Mouse (Mus musculus): ENCODE results near the gene Dyrk3. TPM values are rescaled to one million over a fixed set of nuclear protein-coding genes. Genes with fewer than 3 reads are reported as not detected.

Dyrk3 gene
- polyA plus RNA-seq (2021): 11.7 TPM

DNA sequence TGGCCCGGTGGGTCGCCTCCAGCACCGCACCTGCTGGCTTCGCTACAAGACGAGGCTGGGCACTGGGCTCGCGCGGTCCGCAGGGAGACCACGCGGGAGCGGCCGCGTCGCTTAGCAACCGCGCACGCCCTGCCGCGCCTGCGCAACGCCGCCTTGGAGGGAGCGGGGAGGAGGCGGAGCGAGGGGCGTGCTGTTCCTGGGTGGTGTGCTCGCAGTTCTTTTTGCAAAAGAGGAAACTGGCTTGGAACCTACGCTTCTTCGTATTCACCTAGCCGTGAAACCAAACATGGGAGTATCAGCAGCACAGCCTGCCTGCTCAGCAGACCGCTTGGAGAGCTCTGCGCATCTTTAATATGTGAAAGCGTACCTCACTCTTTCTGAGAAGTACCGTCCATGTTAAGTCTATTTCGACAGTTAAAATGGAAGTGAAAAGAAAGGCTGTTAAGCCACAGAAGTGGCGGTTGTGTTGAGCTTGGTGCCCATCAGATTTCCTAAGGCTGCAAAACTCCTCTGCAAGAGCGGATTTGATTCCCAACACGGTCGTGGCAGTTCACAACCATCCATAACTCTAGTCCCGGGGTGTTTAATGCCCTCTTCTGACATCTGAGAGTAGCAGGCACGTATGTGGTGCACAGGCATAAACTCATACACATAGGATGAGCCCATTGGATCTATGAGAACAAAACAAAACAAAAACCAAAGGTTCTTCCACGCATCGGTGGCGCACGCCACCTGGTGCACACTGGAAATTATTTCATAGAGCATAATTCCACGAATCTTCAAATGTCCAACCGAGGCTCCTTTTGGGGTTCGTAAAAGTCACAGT, at the start of gene Dyrk3:
Dyrk3 (minus strand) TSS at position 150 of the 826 bp plus-strand sequence.
- ChIA-PET CTCF (interaction anchor here (1.0 to 1.6 kb wide), 5 partner anchors 11 to 122 kb away, joined by 3 to 13 read pairs (median 4); no protein-coding TSS in a partner anchor), POLR2A (interaction anchor here (1.3 kb wide), 1 partner anchor 14 kb away, joined by 3 read pairs; the partner anchor contains the start of gene Eif2d)
- TF ChIP-seq CTCF (IDR thresholded peaks at IDR 0.05): peak; percentile 70
- no peaks in the 10 kb centered on the region for H3K27me3 ChIP-seq
- in situ Hi-C loops (cut with MboI; ENCODE audit: low pct_unique_long_range_greater_than_20kb): loop anchor here (25.0 kb wide), 1 partner anchor 1199 kb away; no protein-coding TSS in a partner anchor
- ATAC-seq (peak; percentile 82), DNase-seq (ENCODE audit: low read depth, low spot score) (no peak)

- TF ChIP-seq CTCF (IDR thresholded peaks at IDR 0.05): no peak
- no peaks in the 10 kb centered on the region for H3K27me3 ChIP-seq
- in situ Hi-C loops (cut with MboI; ENCODE audit: low pct_unique_long_range_greater_than_20kb): no loop called here
- ATAC-seq (no peak), DNase-seq (ENCODE audit: low read depth, low spot score) (no peak)
- CTCF ChIA-PET: interaction anchor here (1.3 kb wide), 1 partner anchor 58 kb away, joined by 4 read pairs; no protein-coding TSS in a partner anchor
- POLR2A ChIA-PET: interaction anchor here (0.6 kb wide), 1 partner anchor 55 kb away, joined by 3 read pairs; no protein-coding TSS in a partner anchor
Observed at GRCm38 (mm10) chr1:131187856-131188255, 49.7 kb upstream of the Dyrk3 start.

GRCm38 (mm10) chr1:131186995-131187394, 48.9 kb upstream of the Dyrk3 start:
- TF ChIP-seq CTCF (IDR thresholded peaks at IDR 0.05): no peak
- CTCF ChIA-PET: interaction anchor here (1.2 to 6.2 kb wide), 2 partner anchors 58 to 74 kb away, joined by 4 to 79 read pairs; partner anchors contain the start of gene Rassf5
- POLR2A ChIA-PET: no interaction called here
- in situ Hi-C loops (cut with MboI; ENCODE audit: low pct_unique_long_range_greater_than_20kb): no loop called here
- H3K27me3 ChIP-seq: no peaks in the 10 kb centered on the region
- ATAC-seq: no peak
- DNase-seq (ENCODE audit: low read depth, low spot score): no peak

DNA sequence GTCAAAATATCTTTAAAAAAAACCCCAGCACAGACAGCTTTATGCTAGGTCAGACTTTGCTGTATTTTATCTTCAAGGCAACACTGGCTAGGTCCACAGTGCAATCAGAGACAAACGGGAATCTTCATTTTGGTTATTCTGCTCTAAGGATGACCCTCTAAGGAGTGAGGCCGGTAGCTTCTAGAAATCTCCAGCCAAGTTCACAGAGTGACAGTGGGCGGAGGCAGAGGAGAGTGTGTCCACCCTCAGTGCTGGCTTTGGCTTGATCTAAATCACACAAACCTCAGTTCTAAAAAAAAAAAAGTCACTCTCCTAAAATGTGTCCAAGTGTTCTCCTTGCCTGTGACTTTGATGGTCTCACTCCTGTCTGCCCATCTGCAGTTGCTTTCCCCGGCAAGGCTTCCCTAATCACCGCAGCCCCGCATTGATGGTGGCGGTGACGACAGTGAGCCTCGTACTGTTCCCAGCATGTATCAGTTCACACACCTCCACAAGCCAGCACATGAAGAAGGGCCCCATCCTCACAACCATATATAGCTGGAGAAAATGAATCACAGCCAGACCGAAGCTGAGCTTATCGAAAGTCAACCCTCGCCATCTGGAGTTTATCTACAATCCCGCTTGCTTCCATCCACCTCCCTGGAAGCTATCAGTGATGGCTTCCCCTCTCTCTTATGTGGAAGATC, 47.8 kb upstream of the Dyrk3 start:
- in situ Hi-C loops (cut with MboI; ENCODE audit: low pct_unique_long_range_greater_than_20kb): no loop called here
- DNase-seq (ENCODE audit: low read depth, low spot score): no peak
- no peak for ATAC-seq
- no peak for TF ChIP-seq CTCF (IDR thresholded peaks at IDR 0.05)
- ChIA-PET CTCF (interaction anchor here (2.2 to 6.2 kb wide), 3 partner anchors 25 to 75 kb away, joined by 8 to 79 read pairs (median 8); partner anchors contain the start of gene Rassf5), POLR2A (no interaction called here)
- H3K27me3 ChIP-seq: no peaks in the 10 kb centered on the region

GRCm38 (mm10) chr1:131184956-131185660, 47.0 kb upstream of the Dyrk3 start:
- TF ChIP-seq CTCF (IDR thresholded peaks at IDR 0.05): no peak

GRCm38 (mm10) chr1:131184253-131184955, 46.3 kb upstream of the Dyrk3 start:
- in situ Hi-C loops (cut with MboI; ENCODE audit: low pct_unique_long_range_greater_than_20kb): loop anchor here (5.0 kb wide), 1 partner anchor 78 kb away; no protein-coding TSS in a partner anchor

More at GRCm38 (mm10) chr1:131184956-131185660, 47.0 kb upstream of the Dyrk3 start:
- ChIA-PET POLR2A (interaction anchor here (1.5 kb wide), 1 partner anchor 75 kb away, joined by 3 read pairs; no protein-coding TSS in a partner anchor), CTCF (interaction anchor here (0.8 to 6.2 kb wide), 4 partner anchors 25 to 81 kb away, joined by 3 to 79 read pairs (median 8); partner anchors contain the start of gene Rassf5)
- no peak for ATAC-seq
- no peak for DNase-seq (ENCODE audit: low read depth, low spot score)
- no peaks in the 10 kb centered on the region for H3K27me3 ChIP-seq
- in situ Hi-C loops (cut with MboI; ENCODE audit: low pct_unique_long_range_greater_than_20kb): loop anchor here (5.0 kb wide), 1 partner anchor 77 kb away; no protein-coding TSS in a partner anchor

GRCm38 (mm10) chr1:131183201-131183600, 45.1 kb upstream of the Dyrk3 start:
- no peak for TF ChIP-seq CTCF (IDR thresholded peaks at IDR 0.05)
- POLR2A ChIA-PET: no interaction called here
- DNase-seq (ENCODE audit: low read depth, low spot score) (no peak), ATAC-seq (no peak)
- in situ Hi-C loops (cut with MboI; ENCODE audit: low pct_unique_long_range_greater_than_20kb): loop anchor here (5.0 kb wide), 1 partner anchor 79 kb away; no protein-coding TSS in a partner anchor
- CTCF ChIA-PET: interaction anchor here (1.7 to 6.2 kb wide), 6 partner anchors 10 to 78 kb away, joined by 5 to 79 read pairs (median 12); partner anchors contain the start of gene Rassf5
- H3K27me3 ChIP-seq: no peaks in the 10 kb centered on the region

More at GRCm38 (mm10) chr1:131184253-131184955, 46.3 kb upstream of the Dyrk3 start:
- ChIA-PET CTCF (interaction anchor here (0.8 to 6.2 kb wide), 6 partner anchors 18 to 81 kb away, joined by 3 to 79 read pairs (median 6); partner anchors contain the start of gene Rassf5), POLR2A (interaction anchor here (1.5 kb wide), 1 partner anchor 76 kb away, joined by 3 read pairs; no protein-coding TSS in a partner anchor)
- ATAC-seq: no peak
- no peak for DNase-seq (ENCODE audit: low read depth, low spot score)
- no peaks in the 10 kb centered on the region for H3K27me3 ChIP-seq
- no peak for TF ChIP-seq CTCF (IDR thresholded peaks at IDR 0.05)

DNA sequence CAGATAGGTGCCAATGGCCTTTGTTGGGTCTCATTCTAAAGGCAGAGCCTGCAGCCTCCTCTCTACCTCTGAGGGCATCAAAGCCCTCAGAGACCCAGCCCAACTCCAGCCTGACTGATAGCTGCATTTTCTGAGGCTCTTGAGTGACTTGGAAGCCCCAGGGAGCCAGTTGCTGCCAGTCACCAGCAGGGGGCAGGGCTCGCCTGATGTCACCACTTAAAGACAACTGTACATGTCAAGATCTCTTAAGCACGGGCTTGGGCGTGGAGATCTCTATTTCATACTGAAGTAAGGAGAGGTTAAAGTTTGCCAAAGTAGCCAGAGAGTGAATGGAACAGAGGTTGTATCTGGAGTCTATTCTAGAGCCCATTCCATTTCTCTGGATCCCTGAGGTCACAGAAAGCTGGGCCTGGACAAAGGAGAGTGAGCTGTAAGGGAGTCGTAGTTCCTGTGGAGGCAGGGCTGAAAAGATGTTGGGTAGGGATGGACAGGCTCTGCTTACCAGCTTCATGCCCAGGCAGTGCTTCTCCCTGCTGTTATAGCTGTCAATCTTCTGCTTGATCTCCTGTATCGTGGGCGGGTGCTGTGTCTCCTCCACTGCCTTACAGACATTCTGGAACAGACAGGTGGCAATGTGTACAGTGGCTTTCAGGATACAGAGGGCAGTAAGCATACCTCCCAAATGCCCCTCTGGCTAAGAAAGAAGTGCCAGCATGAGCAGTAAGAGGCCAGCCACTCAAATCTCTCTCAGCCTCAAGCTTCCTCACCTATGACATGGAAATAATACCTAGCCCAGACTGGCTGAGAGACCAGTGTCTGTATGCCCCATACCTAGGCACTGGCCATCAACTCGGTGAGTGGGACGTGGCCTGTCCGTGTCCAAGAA, 43.7 kb upstream of the Dyrk3 start:
- ChIA-PET POLR2A (interaction anchor here (0.6 to 1.5 kb wide), 4 partner anchors 62 to 70 kb away, joined by 3 read pairs; no protein-coding TSS in a partner anchor), CTCF (interaction anchor here (0.7 to 6.2 kb wide), 25 partner anchors 8 to 91 kb away, joined by 3 to 79 read pairs (median 5); partner anchors contain the start of gene Rassf5)
- in situ Hi-C loops (cut with MboI; ENCODE audit: low pct_unique_long_range_greater_than_20kb): loop anchor here (5.0 kb wide), 1 partner anchor 80 kb away; no protein-coding TSS in a partner anchor
- DNase-seq (ENCODE audit: low read depth, low spot score) (no peak), ATAC-seq (no peak)
- H3K27me3 ChIP-seq: no peaks in the 10 kb centered on the region
- TF ChIP-seq CTCF (IDR thresholded peaks at IDR 0.05): peak; percentile 96
